ENCODE assay signal across 8 mouse cellular contexts in the genomic region with DNA sequence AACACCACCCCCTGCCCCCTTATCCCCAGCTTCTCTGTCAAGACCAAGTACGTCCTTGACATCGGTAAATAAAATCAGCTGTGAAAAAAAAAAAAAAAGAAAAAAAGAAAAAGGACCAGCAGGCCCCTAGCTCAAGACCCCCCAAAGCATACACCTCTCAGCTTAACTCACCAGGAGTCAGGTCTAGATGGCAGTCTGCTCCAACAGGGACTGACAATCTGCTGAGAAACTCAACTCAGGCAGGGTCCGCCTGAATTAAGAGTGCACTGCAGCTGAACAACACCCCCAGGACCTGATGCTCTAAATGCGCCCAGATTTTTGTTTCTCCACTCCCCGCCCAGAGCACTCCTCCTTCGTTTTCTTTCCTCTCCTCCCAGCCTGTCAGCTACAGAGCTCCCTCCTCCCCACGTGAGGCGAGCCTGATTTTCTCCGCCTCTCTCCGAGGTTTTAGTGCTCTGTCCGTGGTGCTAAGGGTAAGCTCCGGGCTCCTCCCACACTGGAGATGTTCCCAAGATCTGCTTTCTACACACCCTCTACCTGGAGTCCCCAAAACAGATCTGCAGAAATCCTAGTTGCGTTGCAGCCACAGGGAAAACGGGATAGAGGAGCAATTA.
DNase-seq lines count a peak whose midpoint lies in the region; ATAC-seq and TF ChIP-seq lines count a peak whose summit lies in the region.

No protein-coding gene starts in this region.

- no peak overlapping the region for H3K27ac ChIP-seq in hindbrain, embryonic 10.5 days
- H3K27ac ChIP-seq in left cerebral cortex, adult 2 months: 0 out of 2 replicates have a peak overlapping the region, but pooled peaks have one; percentile 32
- no peak overlapping the region for H3K27ac ChIP-seq in neural tube, embryonic 13.5 days (replicated peaks)

- intact Hi-C loops in left cerebral cortex, adult 2 months (cut with DNase I): no loop called here
- intact Hi-C loops in gastrocnemius, postnatal 36 days (cut with DNase I): no loop called here

- peak; percentile 37 to 52 for DNase-seq in cerebellum, postnatal 25 days
- DNase-seq in cerebellum, adult 11-12 months: no peak
- DNase-seq in brain, embryonic 14.5 days (ENCODE audit: low read depth): peak; percentile 69
- peak; percentile 29 for DNase-seq in hindbrain, embryonic 10.5 days (ENCODE audit: low spot score)
- peak; percentile 43 to 53 for DNase-seq in left cerebral cortex, adult 2 months (ENCODE audit: extremely low spot score in 1 of 2, low spot score in 2 of 2)
- no peak for DNase-seq in adipocyte (ENCODE audit: low spot score)
- DNase-seq in gastrocnemius, postnatal 36 days: no peak

- peak overlapping the region; percentile 40 for H3K4me3 ChIP-seq in hindbrain, embryonic 10.5 days
- peak overlapping the region; percentile 51 for H3K4me3 ChIP-seq in left cerebral cortex, adult 2 months
- peak overlapping the region; percentile 34 for H3K4me3 ChIP-seq in neural tube, embryonic 13.5 days

- no peaks in the 10 kb centered on the region for H3K27me3 ChIP-seq in hindbrain, embryonic 10.5 days (ENCODE audit: insufficient read depth, poor library complexity, severe bottlenecking)
- no peaks in the 10 kb centered on the region for H3K27me3 ChIP-seq in neural tube, embryonic 13.5 days

- no peak for TF ChIP-seq CTCF in brain, embryonic 14.5 days (IDR thresholded peaks at IDR 0.05; ENCODE audit: borderline replicate concordance, extremely low read depth, insufficient read depth, insufficient read length)
- TF ChIP-seq CTCF in left cerebral cortex, adult 2 months (IDR thresholded peaks at IDR 0.05): no peak

- peaks cover 9% of the 10 kb centered on the region for H3K4me1 ChIP-seq in hindbrain, embryonic 10.5 days (replicated peaks)
- H3K4me1 ChIP-seq in neural tube, embryonic 13.5 days (replicated peaks): peaks cover 13% of the 10 kb centered on the region

- H3K9me3 ChIP-seq in hindbrain, embryonic 10.5 days: no peaks in the 10 kb centered on the region
- H3K9me3 ChIP-seq in neural tube, embryonic 13.5 days: no peaks in the 10 kb centered on the region

- H3K9ac ChIP-seq in neural tube, embryonic 13.5 days: peak overlapping the region; percentile 63

- peak; percentile 71; the same call in 1 of the 2 replicates for ATAC-seq in neural tube, embryonic 13.5 days (ENCODE audit: low read depth)

- 3% methylated on average over 14 of the region's 14 CpGs for WGBS in hindbrain, embryonic 10.5 days
- 2% methylated on average over 14 of the region's 14 CpGs for WGBS in neural tube, embryonic 13.5 days

- no peaks in the 10 kb centered on the region for H3K36me3 ChIP-seq in hindbrain, embryonic 10.5 days
- no peaks in the 10 kb centered on the region for H3K36me3 ChIP-seq in neural tube, embryonic 13.5 days

- no peak for TF ChIP-seq POLR2A in brain, embryonic 14.5 days (IDR thresholded peaks at IDR 0.05; ENCODE audit: borderline replicate concordance, extremely low read depth, insufficient read depth, insufficient read length, poor library complexity, severe bottlenecking)

- peak overlapping the region; percentile 62 for H3K4me2 ChIP-seq in neural tube, embryonic 13.5 days

Comparison
In these comparisons a context has a peak if more than half of its experiments do, and no peak if none do; other contexts are left out.
1. DNase-seq: peak in cerebellum, postnatal 25 days (2 of 2), brain, embryonic 14.5 days (single experiment), hindbrain, embryonic 10.5 days (single experiment) and left cerebral cortex, adult 2 months (2 of 2); none in cerebellum, adult 11-12 months (single experiment), adipocyte (single experiment) and gastrocnemius, postnatal 36 days (0 of 2).
2. Peak in every context shown above with its lines, with median percentiles within 50 percentile points of each other: H3K4me3 ChIP-seq.